Mouse (Mus musculus) ovary, postnatal 36 days (tissue): ENCODE data around the gene Tcaim.
"Not testable (repeated sequence)": the region's sequence is repeated elsewhere in the genome, so short reads cannot be mapped to it uniquely, and the experiment has no call there.

Experiments
- DNase-seq: peaks from one replicate; pipeline ENCODE4 v3.0.0; 2022; ENCODE audit warnings: low spot score, mixed read lengths

Tcaim gene

GRCm38 (mm10) chr9:122854526-122854925 lies 49.2 kb downstream of the Tcaim start:
- no peak for DNase-seq

- DNase-seq: not testable (repeated sequence)
Observed at GRCm38 (mm10) chr9:122855141-122855540, 49.8 kb downstream of the Tcaim start.

DNA sequence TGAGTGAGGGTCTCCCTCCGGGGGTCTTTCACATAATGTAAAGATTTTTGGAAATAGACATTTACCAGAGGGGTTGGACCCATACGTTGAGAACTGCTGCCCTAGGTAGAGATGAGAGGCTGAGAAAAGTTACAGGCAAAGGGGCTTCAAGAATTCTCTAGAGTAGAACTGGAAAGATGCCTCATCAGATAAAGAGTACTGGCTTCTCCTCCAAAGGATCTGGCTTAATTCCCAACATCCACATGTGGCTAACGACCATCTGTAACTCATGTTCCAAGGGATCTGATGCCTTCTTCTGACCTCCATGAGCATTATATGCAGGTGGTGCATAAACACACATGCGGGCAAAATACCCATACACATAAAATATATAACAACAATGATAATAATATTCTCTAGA lies 50.3 kb downstream of the Tcaim start:
- DNase-seq: no peak

- DNase-seq: no peak
Observed at GRCm38 (mm10) chr9:122856716-122857115, 51.4 kb downstream of the Tcaim start.

DNA sequence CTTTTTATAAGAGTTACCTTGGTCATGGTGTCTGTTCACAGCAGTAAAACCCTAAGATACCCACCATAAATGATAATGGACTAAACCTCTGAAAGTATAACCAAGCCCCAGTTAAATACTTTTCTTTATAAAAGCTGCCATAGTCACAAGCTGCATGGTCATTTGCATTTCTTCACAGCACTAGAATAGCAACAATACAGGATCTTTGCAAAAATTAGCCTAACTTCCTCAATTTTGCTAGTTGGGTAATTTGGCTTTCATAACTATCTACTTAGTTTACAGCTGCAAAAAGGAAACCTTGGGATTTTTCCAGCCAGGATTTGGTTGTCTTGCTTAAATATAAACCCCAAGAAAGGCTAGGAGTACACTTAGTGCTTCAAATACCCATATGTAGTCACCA lies 55.4 kb downstream of the Tcaim start:
- DNase-seq: no peak

DNA sequence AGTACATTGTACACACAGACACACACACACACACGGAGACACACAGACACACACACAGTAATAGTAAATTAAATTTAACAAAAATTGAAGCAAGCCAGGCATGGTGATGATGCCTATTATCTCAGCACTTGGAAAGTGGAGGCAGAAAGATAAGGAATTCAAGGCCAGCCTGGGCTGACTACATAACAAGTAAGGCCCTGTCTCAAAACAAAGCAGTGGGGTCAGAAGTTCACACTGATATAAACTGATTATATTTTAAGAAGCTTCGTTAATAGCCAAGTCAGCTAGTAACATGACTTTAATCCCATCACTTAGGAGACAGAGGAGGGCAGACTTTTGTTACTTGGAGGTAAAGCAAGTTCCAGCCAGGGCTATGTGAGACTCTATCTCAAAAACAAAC lies 58.4 kb downstream of the Tcaim start:
- no peak for DNase-seq

GRCm38 (mm10) chr9:122864848-122865247 lies 59.5 kb downstream of the Tcaim start:
- no peak for DNase-seq

GRCm38 (mm10) chr9:122865697-122866166 lies 60.4 kb downstream of the Tcaim start, which contains the start of gene Zfp445:
TSS of gene Zfp445 (minus strand) at chr9:122866006.
- peak; percentile 78 for DNase-seq

GRCm38 (mm10) chr9:122866192-122866591 lies 60.9 kb downstream of the Tcaim start:
- no peak for DNase-seq

GRCm38 (mm10) chr9:122872595-122872994 lies 67.3 kb downstream of the Tcaim start:
- DNase-seq: no peak

DNA sequence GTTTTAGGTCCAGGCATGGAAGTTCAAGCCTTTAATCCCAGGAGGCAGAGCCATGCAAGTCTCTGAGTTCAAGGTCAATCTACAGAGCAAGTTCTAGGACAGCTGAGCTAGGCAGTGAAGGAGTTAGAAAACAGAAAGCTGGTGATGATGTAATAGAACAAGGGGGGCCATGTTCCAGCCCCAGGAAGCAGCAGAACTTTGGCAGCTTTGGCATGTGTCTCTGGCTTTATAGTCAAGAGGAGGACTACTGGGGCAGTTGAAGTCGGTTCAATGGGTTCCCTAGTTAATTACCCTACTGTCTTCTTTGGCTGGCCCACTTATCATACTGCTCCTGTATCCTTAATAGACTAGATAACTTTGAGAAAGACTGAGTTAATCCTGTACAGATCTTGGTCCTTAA lies 69.3 kb downstream of the Tcaim start:
- DNase-seq: no peak

GRCm38 (mm10) chr9:122875145-122875544 lies 69.8 kb downstream of the Tcaim start:
- DNase-seq: no peak

- no peak for DNase-seq
Observed at GRCm38 (mm10) chr9:122885385-122885784, 80.0 kb downstream of the Tcaim start, which contains the start of gene Zkscan7. TSS of gene Zkscan7 (plus strand) at chr9:122885685.
